Mouse (Mus musculus) myocyte (in vitro differentiated cells): ENCODE measurements around the gene Hipk4. TPM values are rescaled to one million over a fixed set of nuclear protein-coding genes. Genes with fewer than 3 reads are reported as not detected.
"Not testable (repeated sequence)": the region's sequence is repeated elsewhere in the genome, so short reads cannot be mapped to it uniquely, and the experiment has no call there.

Experiments used
- H3K27me3 ChIP-seq: one replicate; pipeline ENCODE4 v1.6.1; 2011; ENCODE audit not compliant: control insufficient read depth, insufficient read depth, insufficient read length
- H3K36me3 ChIP-seq: one replicate; pipeline ENCODE4 v1.6.1; 2011; ENCODE audit not compliant: control insufficient read depth, insufficient read depth
- H3K4me2 ChIP-seq: one replicate; pipeline ENCODE4 v1.6.1; 2011; ENCODE audit warnings: low read depth, control low read depth
- H3K4me3 ChIP-seq: one replicate; pipeline ENCODE4 v1.5.1; 2011; ENCODE audit warnings: mild to moderate bottlenecking, control low read depth, moderate library complexity
- H3K79me2 ChIP-seq: one replicate; pipeline ENCODE4 v1.6.1; 2011; ENCODE audit not compliant: control insufficient read depth, insufficient read depth
- H3ac ChIP-seq: one replicate; pipeline ENCODE4 v1.6.1; 2011; ENCODE audit not compliant: control insufficient read depth, insufficient read length
- CEBPB ChIP-seq: IDR thresholded peaks from 2 replicates; pipeline ENCODE4 v1.6.1; 2011; ENCODE audit warnings: mild to moderate bottlenecking, moderate library complexity; ENCODE audit not compliant: poor library complexity, insufficient read depth, severe bottlenecking
- E2F4 ChIP-seq: IDR thresholded peaks from one replicate; pipeline ENCODE4 v1.6.1; 2011; ENCODE audit warnings: mild to moderate bottlenecking, control low read depth, moderate library complexity; ENCODE audit not compliant: insufficient read depth
- MAX ChIP-seq: IDR thresholded peaks from one replicate; pipeline ENCODE4 v1.6.1; 2011; ENCODE audit warnings: low read depth, mild to moderate bottlenecking, control low read depth
- MYOD1 ChIP-seq, 3 experiments: IDR thresholded peaks; one replicate each; pipeline ENCODE4 v1.6.1; 2011; ENCODE audit warnings: control low read depth in 2 of 3, low read depth in 2 of 3, mild to moderate bottlenecking in 2 of 3, moderate library complexity in 1 of 3; ENCODE audit not compliant: insufficient read length in 2 of 3, control insufficient read depth in 1 of 3
- MYOG ChIP-seq, 3 experiments: IDR thresholded peaks; one replicate each; pipeline ENCODE4 v1.6.1; 2011; ENCODE audit warnings: control low read depth in 2 of 3, low read depth in 2 of 3, mild to moderate bottlenecking in 2 of 3; ENCODE audit not compliant: insufficient read length in 2 of 3, control insufficient read depth in 1 of 3, insufficient read depth in 1 of 3
- POLR2A ChIP-seq: IDR thresholded peaks from one replicate; pipeline ENCODE4 v1.6.1; 2011; ENCODE audit warnings: low read depth, mild to moderate bottlenecking, control low read depth, moderate library complexity; ENCODE audit not compliant: insufficient read length
- POLR2AphosphoS2 ChIP-seq: IDR thresholded peaks from one replicate; pipeline ENCODE4 v1.6.1; 2011; ENCODE audit warnings: low read depth, control low read depth; ENCODE audit not compliant: insufficient read length
- REST ChIP-seq: IDR thresholded peaks from one replicate; pipeline ENCODE4 v1.6.1; 2011; ENCODE audit warnings: mild to moderate bottlenecking, control low read depth, moderate library complexity; ENCODE audit not compliant: insufficient read depth, insufficient read length
- SRF ChIP-seq: IDR thresholded peaks from one replicate; pipeline ENCODE4 v1.6.1; 2011; ENCODE audit warnings: low read depth; ENCODE audit not compliant: control insufficient read depth, insufficient read length
- TCF12 ChIP-seq: IDR thresholded peaks from one replicate; pipeline ENCODE4 v1.6.1; 2011; ENCODE audit warnings: mild to moderate bottlenecking, control low read depth; ENCODE audit not compliant: poor library complexity, insufficient read depth, severe bottlenecking
- TCF3 ChIP-seq: IDR thresholded peaks from one replicate; pipeline ENCODE4 v1.6.1; 2011; ENCODE audit warnings: low read depth, control low read depth; ENCODE audit not compliant: insufficient read length
- USF1 ChIP-seq: IDR thresholded peaks from one replicate; pipeline ENCODE4 v1.6.1; 2011; ENCODE audit warnings: low read depth, mild to moderate bottlenecking, control low read depth, moderate library complexity
- polyA plus RNA-seq: library from polyadenylated mRNA; unstranded; fragments of >200 nt; fragmentation: generic; extraction: Trizol; gene quantifications from one replicate; pipeline ENCODE4 v1.2.1, GENCODE M21; 2012; ENCODE audit warnings: missing spikeins

The Hipk4 gene
- polyA plus RNA-seq, 1 experiment: 0.98 TPM

- Histone ChIP-seq H3K4me2 (peak overlapping the region; percentile 99), H3K27me3 (no peaks in the 10 kb centered on the region), H3K36me3 (no peaks in the 10 kb centered on the region), H3ac (no peak overlapping the region), H3K79me2 (peaks cover 24% of the 10 kb centered on the region), H3K4me3 (peak overlapping the region; percentile 18)
- no peak for TF ChIP-seq TCF3
- TF ChIP-seq CEBPB: no peak
- TF ChIP-seq USF1: no peak
- no peak for TF ChIP-seq MAX
- TF ChIP-seq E2F4: no peak
- no peak for TF ChIP-seq SRF
Observed at GRCm38 (mm10) chr7:27490227-27490542, 32.9 kb upstream of the Hipk4 start.

- Histone ChIP-seq H3K4me3 (peak overlapping the region; percentile 18), H3K27me3 (no peaks in the 10 kb centered on the region), H3K79me2 (peaks cover 24% of the 10 kb centered on the region), H3ac (no peak overlapping the region), H3K36me3 (no peaks in the 10 kb centered on the region), H3K4me2 (peak overlapping the region; percentile 99)
- peak; percentile 43 for TF ChIP-seq POLR2A
- TF ChIP-seq SRF: peak; percentile 100
- no peak for TF ChIP-seq REST
- TF ChIP-seq MYOD1 (IDR thresholded peaks at IDR 0.05; ENCODE audit: control insufficient read depth in 1 of 3, insufficient read length in 2 of 3, low read depth in 2 of 3): peak in 2 of 3 experiments; percentile 79 to 91
- TF ChIP-seq MYOG (IDR thresholded peaks at IDR 0.05; ENCODE audit: control insufficient read depth in 1 of 3, insufficient read depth in 1 of 3, insufficient read length in 2 of 3, low read depth in 2 of 3): peak; percentile 7 to 94 (median 93)
- no peak for TF ChIP-seq TCF12
- peak; percentile 61 for TF ChIP-seq POLR2AphosphoS2
- no peak for TF ChIP-seq CEBPB
- no peak for TF ChIP-seq MAX
- no peak for TF ChIP-seq E2F4
- TF ChIP-seq USF1: no peak
- TF ChIP-seq TCF3: peak; percentile 38
Observed at GRCm38 (mm10) chr7:27490543-27491329, 32.3 kb upstream of the Hipk4 start.

- Histone ChIP-seq H3K4me2 (peak overlapping the region; percentile 64), H3K27me3 (no peaks in the 10 kb centered on the region), H3K4me3 (no peak overlapping the region), H3K36me3 (no peaks in the 10 kb centered on the region), H3K79me2 (peaks cover 24% of the 10 kb centered on the region), H3ac (no peak overlapping the region)
- TF ChIP-seq TCF12: no peak
- TF ChIP-seq E2F4: no peak
- no peak for TF ChIP-seq POLR2AphosphoS2
Observed at GRCm38 (mm10) chr7:27491856-27492255, 31.2 kb upstream of the Hipk4 start.

- Histone ChIP-seq H3K4me2 (no peak overlapping the region), H3K4me3 (no peak overlapping the region), H3K27me3 (no peaks in the 10 kb centered on the region), H3K36me3 (no peaks in the 10 kb centered on the region), H3K79me2 (peaks cover 20% of the 10 kb centered on the region), H3ac (no peak overlapping the region)
- TF ChIP-seq USF1 (no peak), CEBPB (no peak), MAX (no peak), SRF (no peak), MYOD1 (IDR thresholded peaks at IDR 0.05; ENCODE audit: control insufficient read depth in 1 of 3, insufficient read length in 2 of 3, low read depth in 2 of 3) (no peak), E2F4 (no peak), TCF12 (no peak), REST (no peak), POLR2AphosphoS2 (no peak), TCF3 (no peak), POLR2A (no peak), MYOG (IDR thresholded peaks at IDR 0.05; ENCODE audit: control insufficient read depth in 1 of 3, insufficient read depth in 1 of 3, insufficient read length in 2 of 3, low read depth in 2 of 3) (no peak)
Observed at GRCm38 (mm10) chr7:27493022-27493421, 30.0 kb upstream of the Hipk4 start.

GRCm38 (mm10) chr7:27493450-27493849, 29.6 kb upstream of the Hipk4 start:
- TF ChIP-seq USF1 (no peak), POLR2AphosphoS2 (no peak), MAX (no peak)
- H3ac ChIP-seq: no peak overlapping the region
- no peak overlapping the region for H3K4me2 ChIP-seq
- H3K4me3 ChIP-seq: no peak overlapping the region
- H3K36me3 ChIP-seq: no peaks in the 10 kb centered on the region
- H3K27me3 ChIP-seq: no peaks in the 10 kb centered on the region
- H3K79me2 ChIP-seq: peaks cover 15% of the 10 kb centered on the region

- not testable (repeated sequence) for H3ac ChIP-seq, H3K27me3 ChIP-seq, H3K4me2 ChIP-seq, H3K4me3 ChIP-seq, H3K79me2 ChIP-seq, H3K36me3 ChIP-seq
Observed at GRCm38 (mm10) chr7:27494659-27495367, 28.3 kb upstream of the Hipk4 start.
